Mouse (Mus musculus) midbrain, embryonic 11.5 days (tissue): ENCODE results near the gene Vgll2. TPM values are rescaled to one million over a fixed set of nuclear protein-coding genes. Genes with fewer than 3 reads are reported as not detected.

Experiments
- ATAC-seq: fragments of 200-750 bp; cut with Nextera tagmentation; 2 replicates; pipeline ENCODE4 v1.8.0; 2017; ENCODE audit warnings: moderate TSS enrichment, moderate library complexity; ENCODE audit not compliant: low FRiP score
- DNase-seq: peaks from one replicate; pipeline ENCODE4 v3.0.0; 2015; ENCODE audit warnings: low spot score; ENCODE audit errors: missing footprints
- H3K27ac ChIP-seq: fragments of 300-500 bp; sonication (generic); 2 replicates; pipeline ENCODE4 v1.5.1; 2014; ENCODE audit warnings: low read depth, low read length
- H3K27me3 ChIP-seq: fragments of 300-500 bp; sonication (generic); 2 replicates; pipeline ENCODE4 v1.6.1; 2014; ENCODE audit warnings: mild to moderate bottlenecking, low read length, moderate library complexity, mixed read lengths; ENCODE audit not compliant: control insufficient read depth, insufficient read depth
- H3K36me3 ChIP-seq: fragments of 300-500 bp; sonication (generic); 2 replicates; pipeline ENCODE4 v1.6.1; 2014; ENCODE audit warnings: mild to moderate bottlenecking, low read length, moderate library complexity, mixed read lengths; ENCODE audit not compliant: control insufficient read depth, insufficient read depth
- H3K4me1 ChIP-seq: fragments of 300-500 bp; sonication (generic); 2 replicates; pipeline ENCODE4 v1.6.1; 2014; ENCODE audit warnings: low read length; ENCODE audit not compliant: control insufficient read depth, insufficient read depth
- H3K4me2 ChIP-seq: fragments of 300-500 bp; sonication (generic); 2 replicates; pipeline ENCODE4 v1.6.1; 2014; ENCODE audit warnings: mild to moderate bottlenecking, moderate library complexity
- H3K4me3 ChIP-seq: fragments of 300-500 bp; sonication (generic); 2 replicates; pipeline ENCODE4 v1.5.1; 2014; ENCODE audit warnings: low read depth, low read length
- H3K9ac ChIP-seq: fragments of 300-500 bp; sonication (generic); 2 replicates; pipeline ENCODE4 v1.6.1; 2014; ENCODE audit warnings: low read length
- H3K9me3 ChIP-seq: fragments of 300-500 bp; sonication (generic); 2 replicates; pipeline ENCODE4 v1.6.1; 2016; ENCODE audit warnings: low read length; ENCODE audit not compliant: control insufficient read depth
- WGBS: fragments of 180-500 bp; shearing (Covaris S2); extraction: QIAGEN DNeasy Blood & Tissue Kit; methylation state at CpG from one replicate; pipeline ENCODE4 v1.1.7; 2014; 5-methylcytosine and 5-hydroxymethylcytosine counted together
- polyA plus RNA-seq: library from polyadenylated mRNA; unstranded; fragments of >200 nt; fragmentation: Nextera tagmentation; extraction: Ambion mirVana; gene quantifications from 2 replicates; pipeline ENCODE4 v1.2.1, GENCODE M21; 2014

Vgll2 gene
- polyA plus RNA-seq, 1 experiment from 2014 or later, result 0.27 TPM

- H3K27ac ChIP-seq, result no peak overlapping the region
- 4% methylated on average over 17 of the region's 17 CpGs for WGBS
- DNase-seq, result peak; percentile 96
- H3K4me2 ChIP-seq, result peak overlapping the region; percentile 82
- no peaks in the 10 kb centered on the region for H3K9me3 ChIP-seq
- peak overlapping the region; percentile 47 for H3K4me3 ChIP-seq
- H3K27me3 ChIP-seq, result peaks cover 84% of the 10 kb centered on the region
- no peaks in the 10 kb centered on the region for H3K36me3 ChIP-seq
- peaks cover 17% of the 10 kb centered on the region for H3K4me1 ChIP-seq
- no peak for ATAC-seq
- no peak overlapping the region for H3K9ac ChIP-seq
Measured at GRCm38 (mm10) chr10:52023213-52024052, 1.1 kb downstream of the Vgll2 start.

DNA sequence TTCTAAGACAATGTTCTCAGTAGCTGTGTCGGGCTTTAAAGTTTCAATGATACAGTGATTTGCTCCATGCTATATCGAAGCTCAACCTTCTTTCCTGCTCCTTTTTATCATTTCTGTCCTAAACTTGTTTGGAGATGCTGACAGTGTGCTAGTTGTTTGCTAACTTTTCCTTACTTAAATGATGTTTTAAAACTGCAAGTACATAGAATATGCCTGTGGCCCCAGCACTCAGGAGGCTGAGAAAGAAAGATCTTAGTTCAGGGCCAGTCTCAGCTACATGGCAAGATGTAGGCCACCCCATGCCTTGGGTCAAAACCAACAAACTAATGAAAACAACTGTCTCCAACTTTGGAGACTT is 1.7 kb downstream of the Vgll2 start:
- no peaks in the 10 kb centered on the region for H3K9me3 ChIP-seq
- peaks cover 17% of the 10 kb centered on the region for H3K4me1 ChIP-seq
- no peak overlapping the region for H3K27ac ChIP-seq
- WGBS, result 9% methylated on average over 2 of the region's 2 CpGs
- H3K9ac ChIP-seq, result no peak overlapping the region
- DNase-seq, result peak; percentile 93
- H3K4me2 ChIP-seq, result no peak overlapping the region
- H3K4me3 ChIP-seq, result no peak overlapping the region
- H3K36me3 ChIP-seq, result no peaks in the 10 kb centered on the region
- no peak for ATAC-seq
- peaks cover 90% of the 10 kb centered on the region for H3K27me3 ChIP-seq

DNA sequence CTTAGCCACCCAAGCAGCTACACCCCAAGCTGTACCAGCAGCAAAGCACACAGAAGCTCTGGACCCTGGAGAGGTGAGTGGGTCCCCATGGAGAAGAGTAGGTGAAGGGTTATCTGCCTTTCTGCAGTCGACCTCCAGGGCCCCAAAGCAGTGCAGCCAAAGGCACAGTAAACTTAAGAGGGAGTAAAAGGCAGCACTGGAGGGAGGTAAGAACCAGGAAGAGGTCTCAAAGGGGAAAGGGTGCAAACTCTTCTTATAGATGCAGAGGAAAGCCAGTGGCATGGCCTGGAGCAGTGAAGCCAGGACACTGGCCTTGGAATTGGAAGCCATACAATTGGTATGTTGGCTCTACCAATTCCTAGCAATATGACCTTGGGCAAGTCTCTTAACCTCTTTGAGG is 3.0 kb downstream of the Vgll2 start:
- Histone ChIP-seq H3K36me3 (no peaks in the 10 kb centered on the region), H3K4me1 (peaks cover 17% of the 10 kb centered on the region), H3K27me3 (peaks cover 92% of the 10 kb centered on the region), H3K27ac (no peak overlapping the region), H3K4me3 (no peak overlapping the region), H3K9ac (no peak overlapping the region), H3K9me3 (no peaks in the 10 kb centered on the region), H3K4me2 (no peak overlapping the region)
- DNase-seq, result peak; percentile 93
- no peak for ATAC-seq
- 4% methylated on average over 1 of the region's 1 CpGs for WGBS

GRCm38 (mm10) chr10:52025821-52026220 is 3.5 kb downstream of the Vgll2 start:
- 7% methylated on average over 7 of the region's 7 CpGs for WGBS
- no peak overlapping the region for H3K9ac ChIP-seq
- H3K9me3 ChIP-seq, result no peaks in the 10 kb centered on the region
- peak; percentile 91 for DNase-seq
- peaks cover 17% of the 10 kb centered on the region for H3K4me1 ChIP-seq
- no peak for ATAC-seq
- no peak overlapping the region for H3K4me2 ChIP-seq
- H3K27ac ChIP-seq, result no peak overlapping the region
- H3K4me3 ChIP-seq, result no peak overlapping the region
- no peaks in the 10 kb centered on the region for H3K36me3 ChIP-seq
- H3K27me3 ChIP-seq, result peaks cover 87% of the 10 kb centered on the region

GRCm38 (mm10) chr10:52027161-52028035 is 5.1 kb downstream of the Vgll2 start:
- under 1% methylated on average over 67 of the region's 68 CpGs for WGBS
- Histone ChIP-seq H3K9me3 (no peaks in the 10 kb centered on the region), H3K4me2 (peak overlapping the region; percentile 80), H3K9ac (peak overlapping the region; percentile 38), H3K27me3 (peaks cover 78% of the 10 kb centered on the region), H3K4me1 (peaks cover 10% of the 10 kb centered on the region), H3K36me3 (no peaks in the 10 kb centered on the region), H3K4me3 (peak overlapping the region; percentile 41), H3K27ac (no peak overlapping the region)
- ATAC-seq, result peak; percentile 73
- peak; percentile 93 for DNase-seq

- H3K27ac ChIP-seq, result no peak overlapping the region
- H3K9ac ChIP-seq, result no peak overlapping the region
- ATAC-seq (no peak), DNase-seq (peak; percentile 91)
- H3K9me3 ChIP-seq, result no peaks in the 10 kb centered on the region
- peaks cover 66% of the 10 kb centered on the region for H3K27me3 ChIP-seq
- no peak overlapping the region for H3K4me3 ChIP-seq
- no peaks in the 10 kb centered on the region for H3K36me3 ChIP-seq
- peaks cover 8% of the 10 kb centered on the region; the same call in 1 of the 2 replicates for H3K4me1 ChIP-seq
- 3% methylated on average over 11 of the region's 11 CpGs for WGBS
- no peak overlapping the region for H3K4me2 ChIP-seq
Measured at GRCm38 (mm10) chr10:52028561-52029370, 6.5 kb downstream of the Vgll2 start.

- H3K36me3 ChIP-seq, result no peaks in the 10 kb centered on the region
- peaks cover 59% of the 10 kb centered on the region for H3K27me3 ChIP-seq
- H3K27ac ChIP-seq, result no peak overlapping the region
- WGBS, result under 1% methylated on average over 10 of the region's 10 CpGs
- ATAC-seq (no peak), DNase-seq (peak; percentile 86)
- no peaks in the 10 kb centered on the region for H3K9me3 ChIP-seq
- peaks cover 8% of the 10 kb centered on the region; the same call in 1 of the 2 replicates for H3K4me1 ChIP-seq
- H3K4me3 ChIP-seq, result no peak overlapping the region
- no peak overlapping the region for H3K4me2 ChIP-seq
- H3K9ac ChIP-seq, result no peak overlapping the region
Measured at GRCm38 (mm10) chr10:52029421-52030080, 7.2 kb downstream of the Vgll2 start.

- Histone ChIP-seq H3K27me3 (peaks cover 18% of the 10 kb centered on the region), H3K4me1 (no peaks in the 10 kb centered on the region), H3K9me3 (no peaks in the 10 kb centered on the region), H3K27ac (no peak overlapping the region), H3K4me3 (no peak overlapping the region), H3K9ac (no peak overlapping the region), H3K4me2 (no peak overlapping the region), H3K36me3 (no peaks in the 10 kb centered on the region)
- DNase-seq (peak; percentile 73), ATAC-seq (no peak)
Measured at GRCm38 (mm10) chr10:52033729-52034128, 11.4 kb downstream of the Vgll2 start.
